Mouse (Mus musculus) urinary bladder, postnatal 25 days (tissue): Measurements from ENCODE around the gene Npy2r.

ENCODE experiments used
- DNase-seq: peaks from one replicate; pipeline ENCODE4 v3.0.0; 2022; ENCODE audit warnings: low spot score

Npy2r gene

GRCm38 (mm10) chr3:82547908-82548721 is at the start of gene Npy2r:
Gene Npy2r (minus strand): TSS chr3:82548084.
- no peak for DNase-seq

- no peak for DNase-seq
These were observed 9.9 kb upstream of the Npy2r start for GRCm38 (mm10) chr3:82557786-82558185.

DNA sequence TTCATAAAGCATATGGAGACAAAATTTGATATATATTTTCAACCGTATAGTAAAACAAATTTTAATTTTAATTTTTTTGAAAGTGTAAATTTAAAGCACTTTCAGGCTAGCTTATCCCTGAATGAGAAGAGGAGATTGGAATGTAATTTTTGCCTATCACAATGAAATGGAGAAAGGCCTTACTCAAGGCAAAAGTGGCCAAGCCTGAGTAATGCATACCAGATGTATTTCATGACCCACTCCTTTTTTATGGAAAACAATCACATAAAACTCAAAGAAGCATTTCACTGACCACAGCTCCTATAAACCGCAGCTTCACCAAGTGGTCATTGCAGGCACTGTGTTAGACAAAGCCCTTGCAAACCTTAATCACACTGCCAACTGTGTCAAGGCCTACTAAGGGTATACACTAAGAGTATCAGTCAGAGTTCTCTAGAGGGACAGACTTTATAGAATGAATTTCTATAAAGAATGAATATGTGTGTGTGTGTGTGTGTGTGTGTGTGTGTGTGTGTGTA is 8.5 kb upstream of the Npy2r start:
- no peak for DNase-seq

- no peak for DNase-seq
These were observed 2.0 kb upstream of the Npy2r start for GRCm38 (mm10) chr3:82549932-82550331.

GRCm38 (mm10) chr3:82548753-82549152 is 869 bp upstream of the Npy2r start:
- DNase-seq, result no peak

- no peak for DNase-seq
These were observed 6.4 kb downstream of the Npy2r start for GRCm38 (mm10) chr3:82541449-82541848.

DNA sequence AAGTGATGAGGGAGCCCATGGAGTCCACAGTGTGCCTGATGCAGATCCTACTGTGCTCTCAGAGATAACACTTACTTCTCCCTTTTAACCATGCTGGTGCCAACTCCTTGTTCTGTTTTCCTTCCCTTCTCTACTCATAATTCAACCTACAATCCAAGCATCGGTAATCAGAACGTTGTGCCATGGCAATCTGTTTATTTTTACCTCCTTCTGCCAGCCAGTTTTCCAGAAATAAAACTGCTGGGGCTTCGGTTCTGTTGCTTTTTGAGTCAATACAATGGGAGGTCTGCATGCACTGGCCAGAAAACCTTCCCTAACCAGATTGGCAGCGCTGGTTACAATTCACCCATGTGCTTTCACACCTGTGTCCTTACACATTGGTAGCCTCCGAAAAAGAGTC is 7.9 kb downstream of the Npy2r start:
- DNase-seq, result no peak

DNA sequence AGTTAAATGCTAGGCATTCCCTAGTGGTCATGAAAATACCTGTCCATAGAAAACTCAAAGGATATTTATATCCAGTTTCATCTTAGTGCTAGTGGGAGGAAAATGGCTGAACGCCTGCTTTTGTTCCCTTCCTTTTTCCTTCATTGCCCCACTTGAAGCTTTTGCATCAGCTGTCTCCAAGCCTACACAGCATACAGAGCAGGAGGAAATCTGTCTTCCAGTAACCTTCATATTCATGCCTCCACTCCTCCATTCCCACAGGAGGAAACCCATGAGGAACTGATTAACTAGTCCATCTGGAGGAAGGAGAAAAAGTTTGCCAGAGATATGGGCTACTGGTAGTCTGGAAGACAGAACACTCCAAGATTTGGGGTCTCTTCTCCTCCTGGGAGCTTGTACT is 23.1 kb downstream of the Npy2r start:
- no peak for DNase-seq

DNA sequence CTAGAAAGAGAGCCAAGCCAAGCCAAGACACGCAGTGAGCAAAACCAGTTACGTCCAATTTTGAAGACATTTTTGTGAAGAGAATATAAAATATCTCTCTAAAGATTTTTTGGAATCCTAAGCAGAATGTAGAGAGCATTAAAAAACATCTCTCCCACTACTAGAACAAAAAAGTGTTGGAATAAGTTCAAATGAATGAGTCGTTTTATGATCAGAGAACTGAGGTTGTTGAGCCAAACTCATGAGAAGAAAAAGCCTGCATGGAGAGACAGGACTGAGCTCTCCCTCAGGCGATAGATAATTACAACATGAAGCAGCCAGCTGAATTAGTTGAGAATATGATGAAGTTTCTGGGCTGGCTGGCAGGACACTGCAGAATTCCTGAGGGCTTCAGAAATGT is 49.9 kb downstream of the Npy2r start:
- DNase-seq, result no peak
